Mouse (Mus musculus) lung, adult 18-20 months (tissue): ENCODE measurements around the gene Abcb4.
"Not testable (repeated sequence)": the region's sequence is repeated elsewhere in the genome, so short reads cannot be mapped to it uniquely, and the experiment has no call there.

Experiments
- DNase-seq, 2 experiments: peaks; one replicate each; pipeline ENCODE4 v3.0.0; 2022; ENCODE audit warnings: mixed read lengths in 2 of 2

Gene Abcb4

DNA sequence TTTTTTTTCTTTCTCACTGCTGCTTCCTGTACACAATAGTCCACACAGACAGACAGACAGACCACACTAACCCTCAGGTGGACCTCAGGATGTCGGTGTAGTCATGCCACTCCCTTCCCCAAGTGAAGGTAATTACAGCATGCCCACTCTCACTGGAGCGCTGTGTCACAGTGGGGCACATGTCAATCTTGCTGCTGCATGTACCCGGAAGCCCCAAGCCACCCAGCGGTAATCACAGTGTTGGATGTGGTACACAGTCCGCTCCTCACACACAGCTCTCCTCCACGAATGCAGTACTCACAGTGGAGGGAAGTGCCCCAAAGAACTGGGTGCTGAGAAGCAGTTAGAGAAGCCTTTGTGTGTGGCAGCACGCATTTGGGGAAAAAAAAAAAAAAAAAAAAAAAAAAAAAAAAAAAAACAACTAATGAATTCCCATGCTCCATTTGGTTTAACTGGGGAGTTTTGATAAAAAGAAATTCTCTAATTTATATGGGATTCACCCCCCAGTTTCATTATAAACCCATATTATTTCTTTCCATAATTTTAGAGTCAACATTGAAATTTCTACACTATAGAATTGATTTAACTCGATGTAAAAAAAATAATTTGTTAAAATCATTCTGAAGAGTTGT, 18.2 kb downstream of the Abcb4 start:
- DNase-seq: no peak

DNA sequence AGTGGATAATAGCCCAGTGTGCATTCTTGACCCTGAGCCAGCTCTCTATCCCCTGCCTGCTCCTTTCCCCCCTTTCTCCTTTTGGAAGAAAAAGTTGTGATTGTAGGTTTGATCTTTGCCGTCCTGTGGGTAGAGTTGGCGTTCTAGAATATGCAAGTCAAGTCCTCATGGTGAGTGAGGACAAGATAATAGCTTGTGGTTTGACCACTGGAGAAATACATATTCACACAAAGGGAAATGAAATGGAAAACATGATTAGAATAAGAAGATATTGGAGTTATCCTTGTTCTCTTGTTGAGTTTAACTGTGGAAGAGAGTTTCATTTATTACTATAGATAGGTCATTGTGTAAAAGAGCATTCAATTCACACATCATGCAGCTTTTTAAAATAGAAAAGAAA, 22.9 kb downstream of the Abcb4 start:
- no peak for DNase-seq

DNA sequence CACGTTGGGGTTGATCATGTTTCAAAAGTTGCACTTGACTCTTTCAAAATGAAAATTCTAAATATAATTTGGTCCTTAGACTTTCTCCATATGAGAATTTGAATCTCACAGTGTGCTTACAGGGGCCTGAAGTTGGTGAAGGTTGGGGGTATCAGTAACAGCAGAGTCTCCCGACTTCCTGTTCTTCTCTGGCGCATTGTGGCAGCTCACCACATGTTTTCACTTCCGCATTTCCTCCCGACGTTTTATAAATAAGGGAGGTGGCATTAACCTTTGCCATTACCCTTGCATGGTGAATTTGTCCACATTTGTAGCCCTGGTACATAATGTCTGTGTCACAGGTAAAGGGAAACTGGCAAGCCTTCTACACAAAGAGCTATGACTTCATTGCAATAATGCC, 23.6 kb downstream of the Abcb4 start:
- DNase-seq: no peak

DNA sequence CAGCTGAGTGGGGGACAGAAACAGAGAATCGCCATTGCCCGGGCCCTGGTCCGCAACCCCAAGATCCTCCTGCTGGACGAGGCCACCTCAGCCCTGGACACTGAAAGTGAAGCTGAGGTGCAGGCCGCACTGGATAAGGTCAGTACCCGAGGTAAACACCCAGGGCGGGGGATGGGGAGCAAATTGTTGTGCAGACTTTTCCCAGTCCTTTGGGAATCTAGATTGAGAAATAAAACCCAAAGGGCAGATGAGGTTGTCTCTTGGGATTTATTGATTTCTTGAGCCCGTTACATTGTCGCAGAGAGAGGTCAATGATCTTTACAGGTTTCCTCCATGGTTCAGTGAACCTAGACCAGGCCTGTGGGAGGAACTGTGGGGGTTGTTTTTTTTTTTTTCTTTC, 34.9 kb downstream of the Abcb4 start:
- DNase-seq: no peak

DNA sequence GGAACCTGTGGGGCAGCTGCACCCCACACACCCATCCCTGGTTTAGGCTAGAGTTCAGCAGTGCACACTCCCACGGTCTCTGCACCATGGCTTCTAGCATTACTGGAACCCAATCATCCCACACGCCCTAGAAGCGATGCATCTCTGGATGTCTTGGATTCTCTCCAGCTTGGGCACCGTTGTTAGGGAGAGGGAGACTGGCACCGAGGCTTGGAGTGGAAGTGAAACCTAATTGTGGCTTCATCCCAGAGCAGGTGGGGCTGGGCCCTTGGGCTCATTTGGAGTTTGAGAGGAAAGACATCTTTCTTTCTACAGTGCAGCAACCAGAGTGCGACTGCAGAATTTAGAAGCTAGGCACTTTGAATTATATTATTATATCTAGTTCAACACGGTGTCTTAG, 44.4 kb downstream of the Abcb4 start:
- DNase-seq: no peak

DNA sequence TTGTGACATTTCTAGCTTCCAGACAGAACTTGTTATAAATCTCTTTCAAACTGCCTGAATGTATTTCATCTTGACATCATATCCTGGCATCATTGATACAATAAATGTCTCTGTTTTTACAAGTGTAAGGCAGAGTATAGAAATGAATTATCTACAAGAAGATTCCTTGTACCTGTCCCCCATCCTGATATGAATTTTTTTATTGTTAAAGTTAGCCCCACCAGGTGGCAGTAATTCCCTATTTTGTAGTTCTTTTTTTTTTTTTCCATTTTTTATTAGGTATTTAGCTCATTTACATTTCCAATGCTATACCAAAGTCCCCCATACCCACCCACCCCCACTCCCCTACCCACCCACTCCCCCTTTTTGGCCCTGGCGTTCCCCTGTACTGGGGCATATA, 47.7 kb downstream of the Abcb4 start:
- DNase-seq: not testable (repeated sequence)

DNA sequence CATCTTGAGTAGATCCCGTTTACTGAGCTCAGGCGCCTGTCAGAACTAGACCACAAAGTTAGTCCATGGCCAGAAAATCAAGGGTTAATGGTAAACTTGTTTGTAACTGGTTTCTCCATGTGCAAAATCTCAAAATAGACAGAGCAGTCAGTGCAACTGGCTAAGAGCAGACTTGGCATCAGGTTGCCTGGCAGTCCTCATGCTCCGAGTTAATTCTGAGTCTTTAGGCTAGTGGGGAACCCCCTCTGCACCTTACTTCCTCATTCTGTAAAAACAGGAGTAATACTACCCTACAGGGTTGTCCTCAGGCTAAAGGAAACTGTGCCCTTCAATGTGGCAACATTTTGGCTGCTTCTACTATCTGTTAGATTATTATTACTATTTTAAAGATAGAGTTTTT, 50.3 kb downstream of the Abcb4 start:
- no peak for DNase-seq

DNA sequence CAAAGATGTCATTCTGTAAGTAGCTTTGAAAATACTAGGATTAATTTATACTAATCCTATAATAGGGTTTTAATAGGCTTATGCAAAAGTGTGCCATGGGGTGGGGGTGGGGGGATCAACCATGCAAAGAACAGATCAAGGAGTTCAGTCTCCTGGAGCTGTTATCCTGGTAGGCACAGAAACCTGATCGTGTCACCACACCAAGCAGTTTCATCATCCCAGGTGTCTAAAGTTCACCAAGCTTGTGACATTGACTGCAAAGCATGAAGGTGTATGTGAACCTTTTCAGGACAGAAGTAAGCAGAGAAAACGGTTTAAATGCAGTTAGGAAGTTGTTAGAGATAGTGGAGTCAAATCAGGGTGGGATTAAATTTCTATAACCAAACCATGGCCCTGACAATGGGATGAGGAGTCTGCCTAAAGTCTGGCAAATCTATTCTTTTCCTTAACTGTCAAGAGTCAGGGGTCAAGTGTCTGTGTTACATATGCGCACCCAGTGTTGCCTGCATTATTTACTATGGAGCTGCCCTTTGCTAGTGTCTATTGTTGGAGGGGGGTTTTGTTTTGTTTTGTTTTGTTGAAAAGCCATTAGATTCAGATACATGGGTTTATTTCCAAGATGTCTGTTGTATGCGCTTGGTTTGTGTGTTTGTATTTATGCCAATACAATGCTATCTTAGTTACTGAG, 54.0 kb downstream of the Abcb4 start:
- no peak for DNase-seq

DNA sequence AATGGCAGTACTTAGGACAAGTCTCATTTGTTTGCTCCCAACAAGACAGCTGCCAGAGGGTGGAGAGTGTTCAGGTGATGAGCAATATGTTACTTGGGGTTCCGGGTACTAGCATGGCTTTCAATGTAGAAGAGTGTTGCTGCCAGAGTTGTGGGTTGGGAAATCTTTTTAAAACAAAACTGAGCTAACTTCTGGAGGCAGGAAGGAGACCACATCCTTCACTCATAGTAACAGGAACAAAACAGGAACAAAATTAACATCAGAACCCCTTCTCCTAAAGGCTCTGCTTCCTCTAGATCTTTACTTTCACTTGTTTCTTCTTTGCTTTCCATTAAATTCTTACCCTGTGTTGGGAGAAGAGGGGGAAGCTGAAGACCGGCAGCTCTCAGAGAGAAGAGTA, 60.1 kb downstream of the Abcb4 start:
- no peak for DNase-seq

DNA sequence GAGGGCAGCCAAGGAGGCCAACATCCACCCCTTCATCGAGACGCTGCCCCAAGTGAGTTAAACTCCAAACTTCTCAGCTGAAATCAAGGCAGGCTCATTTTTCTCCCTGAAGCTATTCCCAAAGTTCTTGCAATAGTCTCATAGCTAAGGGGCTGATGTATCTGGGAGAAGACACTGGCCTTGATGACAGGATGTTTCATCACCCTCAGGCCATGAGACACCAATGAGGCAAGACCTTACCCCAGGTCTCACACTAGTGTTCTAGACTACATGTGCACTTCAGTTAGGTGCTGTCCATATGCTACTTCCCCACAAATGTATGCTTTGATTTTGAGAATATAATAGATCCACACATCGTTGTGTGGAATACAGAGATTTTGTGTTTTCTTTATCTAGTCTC, 62.0 kb downstream of the Abcb4 start:
- DNase-seq: no peak

DNA sequence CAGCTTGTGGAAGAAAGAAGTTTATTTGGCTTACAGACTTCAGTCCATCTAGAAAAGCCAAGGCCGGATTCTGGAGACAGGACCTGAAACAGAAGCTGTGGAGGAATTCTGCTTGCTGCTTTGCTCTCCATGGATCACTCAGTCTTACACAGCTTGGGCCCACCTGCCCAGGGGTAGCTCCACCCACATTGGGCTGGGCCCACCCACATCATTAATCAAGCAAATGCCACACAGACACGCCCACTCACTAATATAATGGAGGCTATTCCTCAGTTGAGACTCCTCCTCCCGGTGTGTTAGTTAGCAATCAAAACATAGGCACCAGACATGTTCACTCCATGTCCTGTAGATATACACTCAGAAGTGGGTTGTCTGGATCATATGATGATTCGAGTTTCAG, 67.0 kb downstream of the Abcb4 start:
- DNase-seq: no peak

DNA sequence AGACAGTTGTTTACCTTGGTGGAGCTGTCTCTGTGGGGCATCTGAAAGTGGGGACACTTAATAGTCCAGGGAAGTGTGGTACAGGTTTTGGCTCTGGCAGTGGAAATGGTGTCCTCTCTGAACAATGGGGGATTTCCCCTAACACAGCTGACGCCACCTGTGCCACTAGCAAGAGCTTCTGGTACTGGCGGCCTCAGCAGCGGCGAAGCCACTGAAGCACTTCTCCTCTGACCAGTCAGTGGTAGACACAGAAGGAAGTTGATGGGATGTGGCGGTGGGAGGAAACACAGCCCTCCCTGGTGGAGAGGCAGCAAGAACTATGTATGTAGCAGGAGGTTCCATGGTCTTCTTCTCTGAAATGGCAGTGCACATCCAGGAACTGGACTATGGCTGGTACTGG, 71.0 kb downstream of the Abcb4 start:
- no peak for DNase-seq

DNA sequence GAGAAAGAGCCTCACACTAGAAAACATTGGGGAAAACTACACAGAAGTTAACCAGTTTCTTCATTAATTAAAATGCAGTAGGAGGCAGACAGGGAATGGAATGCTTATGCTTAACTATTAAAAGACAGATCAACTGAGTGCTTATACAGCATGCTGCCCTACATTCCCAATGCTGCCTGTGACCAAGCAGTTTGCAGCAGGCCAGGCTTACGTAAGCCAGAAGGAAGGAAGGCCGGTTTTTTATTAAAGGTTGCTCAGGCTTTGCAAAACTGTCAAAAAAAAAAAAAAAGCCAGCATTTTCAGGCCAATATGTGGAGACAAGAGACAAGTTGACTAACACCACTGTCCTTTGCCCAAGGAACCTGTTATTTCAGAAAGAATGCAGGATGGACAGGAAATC, 77.2 kb downstream of the Abcb4 start:
- no peak for DNase-seq

DNA sequence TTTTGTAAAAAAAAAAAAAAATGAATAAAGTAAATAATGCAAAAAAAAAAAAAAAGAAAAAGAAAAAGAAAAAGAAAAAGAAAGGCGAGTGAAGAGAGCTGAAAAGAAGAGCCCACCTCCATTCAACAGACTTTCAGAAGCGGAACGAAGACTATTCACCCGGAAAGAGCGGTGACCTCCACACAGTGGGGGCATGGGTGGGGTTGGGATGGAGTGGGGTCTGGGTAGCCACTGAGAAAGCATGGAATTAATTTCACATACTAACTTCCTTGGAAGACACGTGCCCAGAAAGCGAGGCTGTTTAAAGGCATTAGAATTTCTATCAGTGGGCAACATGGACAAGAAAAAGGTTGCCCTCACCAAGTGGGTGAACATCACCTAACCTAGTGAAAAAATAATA, 78.8 kb downstream of the Abcb4 start:
- DNase-seq: no peak

DNA sequence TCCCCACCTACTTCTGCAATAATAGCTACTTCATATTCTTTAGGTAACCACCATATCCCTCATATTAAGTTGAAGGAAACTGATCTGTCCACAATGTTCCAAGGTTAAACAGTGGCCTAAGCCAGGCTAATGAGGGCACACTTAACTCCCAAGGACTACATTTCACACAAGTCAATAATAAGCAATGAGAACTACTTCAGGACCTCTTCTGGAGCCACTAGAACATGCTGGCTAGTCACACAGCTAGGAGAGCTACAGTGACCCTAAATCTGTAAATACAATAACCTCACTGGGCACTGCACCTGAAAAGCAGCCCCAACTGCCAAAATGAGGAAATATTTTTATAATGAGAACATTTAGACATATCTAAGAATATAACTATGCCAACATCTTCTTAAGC, 81.2 kb downstream of the Abcb4 start:
- DNase-seq: peak; percentile 10 to 63

DNA sequence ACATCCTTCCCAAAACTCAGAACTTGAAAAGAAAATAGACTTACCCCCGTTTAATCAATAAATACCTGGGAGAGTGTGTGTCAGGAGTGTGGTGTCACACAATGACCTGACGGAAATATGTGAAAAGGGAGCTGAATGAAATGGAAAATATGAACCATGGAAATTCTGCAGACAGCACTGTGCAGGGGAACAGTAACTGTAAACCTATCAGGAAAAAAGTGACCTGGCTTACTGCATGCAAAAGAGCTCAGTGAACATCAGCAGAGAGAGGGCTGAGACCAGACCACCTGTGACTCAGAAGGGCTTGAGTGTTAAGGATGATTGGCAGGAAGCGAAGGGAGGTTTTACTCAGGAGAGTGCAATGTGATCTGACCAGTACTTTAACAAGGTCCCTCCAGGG, 92.0 kb downstream of the Abcb4 start:
- no peak for DNase-seq

DNA sequence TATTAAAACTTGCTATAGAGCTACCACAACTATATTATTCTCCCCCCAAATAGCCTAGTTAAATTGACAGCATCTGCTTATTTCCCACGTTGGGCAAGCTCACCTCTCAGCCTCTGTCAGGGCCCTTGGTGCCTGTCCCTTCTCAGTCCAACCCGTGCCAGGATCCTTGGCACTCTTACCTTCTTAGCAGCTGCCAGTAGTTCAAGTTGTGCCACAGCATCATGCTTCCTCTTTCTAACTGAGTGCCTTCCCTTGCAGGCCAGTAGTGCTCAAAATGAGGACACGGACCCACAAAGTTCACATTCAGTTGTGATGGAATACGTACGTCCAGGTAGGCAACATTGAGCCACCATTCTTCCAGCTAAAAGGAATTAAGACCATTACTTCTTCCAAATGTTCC, 94.4 kb downstream of the Abcb4 start:
- no peak for DNase-seq

DNA sequence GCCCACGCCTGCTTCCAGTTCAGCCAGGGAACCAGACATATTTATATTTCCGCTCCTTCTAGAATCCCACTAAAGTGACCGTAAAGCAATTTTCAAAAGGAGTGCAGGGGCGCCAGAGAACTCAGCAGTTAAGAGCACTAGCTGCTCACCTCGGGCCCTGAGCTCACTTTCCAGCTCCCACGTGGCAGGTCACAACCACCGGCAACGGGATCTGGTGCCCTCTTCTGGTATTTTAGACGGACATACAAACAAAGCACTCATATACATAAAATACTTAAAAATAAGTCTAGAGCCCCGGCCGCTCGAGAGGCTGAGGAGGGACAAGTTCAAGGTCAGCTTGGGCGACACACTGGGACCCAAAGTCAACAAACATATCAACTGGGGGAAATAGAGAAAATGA, 97.0 kb downstream of the Abcb4 start:
- DNase-seq: no peak

DNA sequence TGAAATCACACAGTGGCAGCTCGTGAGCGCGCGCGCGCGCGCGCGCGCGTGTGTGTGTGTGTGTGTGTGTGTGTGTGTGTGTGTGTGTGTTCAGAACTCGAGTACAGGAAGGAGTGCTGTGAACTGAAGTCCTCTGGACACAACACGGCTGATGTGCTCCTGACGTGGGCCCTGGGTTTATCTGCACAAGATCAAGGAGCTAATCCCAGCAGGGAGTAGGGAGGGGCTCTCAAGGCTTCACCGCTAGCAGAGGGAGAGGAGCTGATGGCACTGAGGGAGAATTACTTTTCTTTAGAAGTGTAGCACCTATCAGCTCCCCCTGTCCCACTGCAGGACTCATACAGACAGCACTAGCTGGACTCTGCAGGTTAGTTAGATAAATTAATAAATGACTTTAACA, 98.1 kb downstream of the Abcb4 start:
- no peak for DNase-seq

DNA sequence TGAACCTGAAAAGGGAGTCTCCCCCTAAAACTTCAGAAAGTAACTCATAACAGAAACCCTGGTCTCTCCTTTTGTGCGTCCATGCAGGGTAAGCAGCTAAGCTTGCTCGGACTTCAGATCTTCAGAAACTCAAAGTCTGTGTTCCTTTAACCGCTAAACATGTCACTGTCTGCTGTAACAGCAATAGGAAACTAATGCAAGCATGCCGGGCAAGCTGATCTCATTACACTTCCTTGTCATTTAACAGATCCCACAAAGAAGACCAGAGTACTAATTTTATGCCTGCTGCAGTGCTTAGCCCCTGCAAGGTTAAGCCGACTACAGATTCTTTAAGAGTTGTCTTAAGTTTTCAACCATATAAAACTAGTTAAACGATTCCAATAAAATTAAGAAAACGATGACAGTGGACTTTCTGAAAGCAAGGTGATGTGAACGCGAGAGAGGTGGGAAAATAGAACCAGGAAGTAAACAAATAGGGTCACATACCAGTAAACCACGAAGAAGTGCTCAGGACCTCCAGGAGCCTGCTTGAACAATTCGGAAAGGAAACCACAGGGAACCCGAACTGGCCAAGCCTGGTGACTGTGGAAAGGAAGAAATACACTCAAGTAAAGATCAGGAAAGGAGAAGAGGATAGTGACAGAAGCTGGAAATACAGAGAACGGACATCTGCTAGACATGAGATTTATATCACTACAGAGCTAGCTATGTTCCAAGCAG, 102.6 kb downstream of the Abcb4 start:
- DNase-seq: no peak

DNA sequence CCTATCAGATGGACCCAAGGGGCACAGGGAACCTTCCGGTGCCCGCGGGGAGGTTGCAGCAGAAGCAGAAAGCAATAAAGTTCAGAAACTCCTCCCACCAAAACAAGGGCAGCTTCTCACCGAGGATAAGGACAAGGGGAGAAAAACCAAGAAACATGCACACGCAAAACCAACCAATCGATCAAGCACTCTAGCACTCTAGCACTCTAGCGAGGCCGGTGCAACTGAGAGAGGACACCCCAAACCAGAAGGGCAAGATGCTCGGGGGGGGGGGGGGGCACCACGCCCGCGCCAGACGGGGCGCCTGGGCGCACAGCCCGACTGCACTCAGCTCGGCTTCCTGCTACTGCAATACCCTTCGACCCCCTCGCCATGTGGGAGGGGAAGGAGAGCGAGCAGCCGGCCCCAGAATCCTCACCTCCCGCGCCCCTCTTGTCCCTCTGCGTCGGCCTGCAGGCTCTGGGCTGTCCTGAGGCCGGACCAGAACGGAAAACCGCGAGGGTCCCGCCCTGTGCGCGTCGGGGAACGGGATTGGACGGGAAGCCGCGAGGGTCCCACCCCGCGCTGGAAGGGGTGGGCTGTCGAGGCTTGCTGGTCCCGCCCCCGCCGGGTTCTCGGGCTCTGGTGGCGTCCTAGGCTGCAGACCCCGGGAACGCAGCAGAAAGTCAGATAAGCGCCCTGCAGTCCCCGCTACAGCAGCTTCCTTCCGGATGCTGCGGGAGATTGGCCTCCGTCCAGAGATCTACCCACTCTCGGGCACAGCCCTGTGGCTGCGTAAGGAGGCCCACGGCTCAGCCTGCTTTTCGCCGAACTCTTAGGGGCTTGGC, 103.4 kb downstream of the Abcb4 start, which contains the start of gene Crot:
Gene Crot (minus strand): TSS at position 639 of the 827 bp plus-strand sequence.
- peak; percentile 93 to 94 for DNase-seq

DNA sequence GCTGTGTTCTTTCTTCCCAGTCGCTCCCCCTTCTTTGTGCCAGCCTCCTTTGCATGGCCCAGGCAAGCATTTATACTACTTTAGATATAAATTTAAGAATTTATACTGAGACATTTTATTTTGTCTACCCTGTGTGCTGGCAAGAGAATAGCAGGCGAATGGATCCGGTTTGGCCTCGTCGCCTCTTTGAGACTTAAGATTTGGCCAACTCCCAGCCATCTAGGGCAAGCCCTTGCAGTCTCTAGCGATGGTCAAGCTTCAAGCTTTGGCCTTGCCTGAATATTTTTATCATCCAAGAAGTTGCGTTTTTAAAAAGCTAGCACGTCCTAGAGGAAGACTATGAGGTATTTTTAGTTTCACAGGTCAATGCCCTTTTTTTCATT, 104.0 kb downstream of the Abcb4 start:
- DNase-seq: no peak

DNA sequence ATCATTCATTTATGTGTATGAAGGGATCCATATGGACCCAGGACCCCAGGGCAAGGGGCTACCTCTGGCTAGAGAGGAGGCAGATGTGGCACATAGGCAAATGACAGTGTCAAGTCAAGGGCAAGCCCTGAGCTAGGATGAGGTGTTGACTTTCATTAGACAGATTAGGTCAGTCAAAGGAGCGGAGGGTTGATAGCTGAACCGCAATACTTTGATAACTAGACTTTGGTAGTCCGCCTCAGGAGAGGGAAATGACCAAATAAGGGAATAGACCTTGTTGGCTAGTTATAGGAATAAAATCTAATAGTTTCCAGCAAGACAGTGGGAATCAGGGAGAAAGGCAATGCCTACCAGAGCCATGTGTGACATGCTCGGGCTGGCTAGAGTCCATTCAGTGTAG, 105.6 kb downstream of the Abcb4 start:
- no peak for DNase-seq
